ENCODE assay signal across 33 mouse cellular contexts in the genomic region with DNA sequence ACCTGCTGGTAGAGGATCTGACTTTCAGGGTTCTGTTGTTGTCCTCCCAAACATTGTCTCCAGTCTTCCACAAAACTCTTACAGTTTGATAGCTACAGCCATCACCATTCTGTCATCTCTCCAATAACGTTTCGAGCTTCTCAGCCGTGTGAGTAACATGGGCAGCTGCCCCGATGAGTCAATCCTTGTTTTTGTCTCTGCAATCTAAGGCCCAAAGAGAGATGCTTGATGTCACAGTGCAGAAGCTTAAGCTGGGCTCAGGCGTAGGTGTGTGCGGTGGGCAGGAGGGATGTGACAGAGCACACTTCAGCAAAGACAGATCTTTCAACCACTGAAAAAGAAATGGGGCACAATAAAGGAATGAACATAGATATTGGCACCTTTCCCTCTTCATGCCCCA. TPM values are rescaled to one million over a fixed set of nuclear protein-coding genes. Genes with fewer than 3 reads are reported as not detected.
A peak's percentile ranks its signal among the peaks of the same experiment; 100 is the strongest.
DNase-seq lines count a peak whose midpoint lies in the region; ATAC-seq and TF ChIP-seq lines count a peak whose summit lies in the region.
"Had no signal": no experiment of that assay in that cellular context is flagged by ENCODE, and none has a peak within 500 bp of the region (broad histone marks: within the 10 kb centered on the region; RNA-seq: fewer than 3 reads in every experiment).

No protein-coding gene starts in this region.

- no peak overlapping the region for H3K4me3 ChIP-seq in myocyte
- H3K4me3 ChIP-seq: embryonic facial prominence, embryonic 13.5 days; forebrain, embryonic 10.5 days; hindbrain, embryonic 13.5 days; limb, embryonic 12.5 days; liver, embryonic 15.5 days; neural tube, embryonic 15.5 days had no signal

- no peaks in the 10 kb centered on the region for H3K79me2 ChIP-seq in myocyte (ENCODE audit: control insufficient read depth, insufficient read depth)

- no peak for DNase-seq in frontal cortex, postnatal 25 days (ENCODE audit: low spot score in 2 of 2)
- peak; percentile 42 to 68 for DNase-seq in left cerebral cortex, adult 18-20 months (ENCODE audit: low spot score in 2 of 2)
- DNase-seq in left cerebral cortex, adult 11 months (ENCODE audit: low spot score) = no peak
- DNase-seq in right cerebral cortex, adult 2 months (ENCODE audit: low spot score in 2 of 2) = peak; percentile 51 to 57
- DNase-seq in right cerebral cortex, postnatal 4 days = no peak
- DNase-seq in ovary, postnatal 10 days (ENCODE audit: low spot score) = no peak
- DNase-seq: B cell, adult 2 months; cerebellum, adult 18-20 months; cerebellum, postnatal 10 days; gastrocnemius, postnatal 36 days; heart, adult 18-20 months; heart, postnatal 36 days; kidney, adult 8-10 months; kidney, postnatal 4 days; lung, embryonic 14.5 days; lung, postnatal 14 days; midbrain, embryonic 14.5 days; spleen, adult 18-20 months; thymus, postnatal 14 days had no signal

- no peaks in the 10 kb centered on the region for H3K27me3 ChIP-seq in myocyte (ENCODE audit: control insufficient read depth, insufficient read depth, insufficient read length)

- peak; percentile 79 for ATAC-seq in frontal cortex, adult (ENCODE audit: low TSS enrichment)
- ATAC-seq: forebrain, embryonic 16.5 days; intestine, embryonic 16.5 days had no signal

- H3K4me2 ChIP-seq in myocyte (ENCODE audit: low read depth) = peak overlapping the region; percentile 39
- H3K4me2 ChIP-seq: embryonic facial prominence, embryonic 13.5 days; heart, embryonic 11.5 days; hindbrain, embryonic 13.5 days; limb, embryonic 12.5 days; liver, embryonic 15.5 days; lung, embryonic 14.5 days; neural tube, embryonic 15.5 days had no signal

- no peak for TF ChIP-seq POLR2A in myocyte (IDR thresholded peaks at IDR 0.05; ENCODE audit: insufficient read length, low read depth)

- no peaks in the 10 kb centered on the region for H3K36me3 ChIP-seq in myocyte (ENCODE audit: control insufficient read depth, insufficient read depth)
- H3K36me3 ChIP-seq: embryonic facial prominence, embryonic 13.5 days; forebrain, embryonic 10.5 days; hindbrain, embryonic 13.5 days; limb, embryonic 12.5 days; liver, embryonic 15.5 days; neural tube, embryonic 15.5 days had no signal

- H3ac ChIP-seq in myocyte (ENCODE audit: control insufficient read depth, insufficient read length) = no peak overlapping the region

TF ChIP-seq in myocyte, 11 proteins besides CTCF, POLR2A, EP300 and RAD21:
- no peak for TF ChIP-seq POLR2AphosphoS2 (IDR thresholded peaks at IDR 0.05; ENCODE audit: insufficient read length, low read depth)
- TF ChIP-seq MYOD1 (IDR thresholded peaks at IDR 0.05; ENCODE audit: control insufficient read depth in 1 of 3, insufficient read length in 2 of 3, low read depth in 2 of 3) = peak in 2 of 3 experiments; percentile 43 to 61
- TF ChIP-seq TCF3 (IDR thresholded peaks at IDR 0.05; ENCODE audit: insufficient read length, low read depth) = no peak
- TF ChIP-seq SRF (IDR thresholded peaks at IDR 0.05; ENCODE audit: control insufficient read depth, insufficient read length, low read depth) = no peak
- no peak for TF ChIP-seq TCF12 (IDR thresholded peaks at IDR 0.05; ENCODE audit: insufficient read depth, poor library complexity, severe bottlenecking)
- no peak for TF ChIP-seq MYOG (IDR thresholded peaks at IDR 0.05; ENCODE audit: control insufficient read depth in 1 of 3, insufficient read depth in 1 of 3, insufficient read length in 2 of 3, low read depth in 2 of 3)
- TF ChIP-seq CEBPB (IDR thresholded peaks at IDR 0.05; ENCODE audit: insufficient read depth, poor library complexity, severe bottlenecking) = no peak
- TF ChIP-seq MAX (IDR thresholded peaks at IDR 0.05; ENCODE audit: low read depth) = no peak

RNA-seq across cellular contexts. Expression of gene Trank1, which starts 7.5 kb away (rescaled TPM):
- 100 to 1,000 TPM; 277 to 278 TPM for total RNA-seq in left cerebral cortex, adult 18-20 months (2021)
- polyA plus RNA-seq in myocyte (2012; fragmentation: generic; extraction: Trizol) = not detected
- total RNA-seq: common myeloid progenitor, adult 5-6 weeks; gastrocnemius, postnatal 36 days; heart, adult 18-20 months; heart, postnatal 36 days had no signal
- polyA plus RNA-seq: heart, embryonic 16.5 days; liver, adult 2 months had no signal

RNA-seq across cellular contexts. Expression of gene Epm2aip1, which starts 32.3 kb away (rescaled TPM):
- total RNA-seq in left cerebral cortex, adult 18-20 months (2021) = 10 to 100 TPM; 87.2 to 87.9 TPM
- 5.8 TPM for polyA plus RNA-seq in myocyte (2012; fragmentation: generic; extraction: Trizol)

RNA-seq across cellular contexts. Expression of gene Mlh1, which starts 32.4 kb away (rescaled TPM):
- 10 to 100 TPM; 17.1 to 17.3 TPM for total RNA-seq in left cerebral cortex, adult 18-20 months (2021)
- 11.4 TPM for polyA plus RNA-seq in myocyte (2012; fragmentation: generic; extraction: Trizol)

Comparison
In these comparisons a context has a peak if more than half of its experiments do, and no peak if none do; other contexts are left out.
1. DNase-seq: peak in left cerebral cortex, adult 18-20 months (2 of 2) and right cerebral cortex, adult 2 months (2 of 2); none in frontal cortex, postnatal 25 days (0 of 2), left cerebral cortex, adult 11 months (single experiment), right cerebral cortex, postnatal 4 days (single experiment) and ovary, postnatal 10 days (single experiment).